Mouse (Mus musculus) cortical plate, adult 2 months (tissue): ENCODE results near the gene Lrp1. TPM values are rescaled to one million over a fixed set of nuclear protein-coding genes. Genes with fewer than 3 reads are reported as not detected.

Experiments used
- H3K27ac ChIP-seq: fragments of 200-500 bp; 2 replicates; pipeline ENCODE4 v1.5.1; 2012; ENCODE audit warnings: low read length, control low read depth, inconsistent platforms; ENCODE audit not compliant: insufficient read depth
- H3K4me1 ChIP-seq: fragments of 200-500 bp; 2 replicates; pipeline ENCODE4 v1.6.1; 2011; ENCODE audit warnings: low read length; ENCODE audit not compliant: control insufficient read depth, insufficient read depth
- H3K4me3 ChIP-seq: fragments of 200-500 bp; 2 replicates; pipeline ENCODE4 v1.5.1; 2011; ENCODE audit warnings: mild to moderate bottlenecking, low read length, control low read depth; ENCODE audit not compliant: insufficient read depth
- CTCF ChIP-seq: fragments of 200-500 bp; IDR thresholded peaks from 2 replicates; pipeline ENCODE4 v1.5.1; 2011; ENCODE audit warnings: mild to moderate bottlenecking, control low read depth, low read length; ENCODE audit not compliant: insufficient read depth; ENCODE audit errors: extremely low read depth
- POLR2A ChIP-seq: fragments of 200-500 bp; IDR thresholded peaks from 2 replicates; pipeline ENCODE4 v1.6.1; 2011; ENCODE audit warnings: mild to moderate bottlenecking, low read length, control low read depth; ENCODE audit not compliant: insufficient read depth; ENCODE audit errors: extremely low read depth
- polyA plus RNA-seq: library from polyadenylated mRNA; depleted of rRNA; stranded (reverse); fragments of >200 nt; gene quantifications from 2 replicates; pipeline ENCODE4 v1.2.3, GENCODE M21; 2012

Gene Lrp1
- polyA plus RNA-seq, 1 experiment = 294 TPM

DNA sequence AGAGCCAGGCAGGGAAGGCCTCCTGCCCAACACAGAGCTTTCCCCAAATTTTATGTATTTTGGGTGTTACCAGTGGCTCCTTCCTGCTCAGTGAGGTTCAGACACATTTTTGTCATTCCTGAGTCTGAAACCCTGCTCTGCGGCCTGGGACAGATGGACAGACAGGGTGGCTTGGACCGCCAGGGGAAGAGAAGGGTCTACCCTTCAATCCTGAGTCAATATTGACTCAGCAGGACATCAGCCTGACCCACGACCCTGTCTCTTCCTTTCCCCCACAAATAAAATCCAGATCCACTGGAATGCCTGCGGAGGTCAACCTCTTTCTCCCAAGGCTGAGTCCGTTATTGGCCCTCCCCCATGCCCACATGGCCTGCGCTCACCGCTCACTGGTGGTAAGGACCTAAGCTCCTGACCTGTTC is 4.7 kb downstream of the Lrp1 start:
- peak overlapping the region; percentile 20; the same call in 1 of the 2 replicates for H3K27ac ChIP-seq
- peaks cover 16% of the 10 kb centered on the region; the same call in 1 of the 2 replicates for H3K4me1 ChIP-seq
- no peak for TF ChIP-seq POLR2A
- no peak for TF ChIP-seq CTCF
- no peak overlapping the region for H3K4me3 ChIP-seq

DNA sequence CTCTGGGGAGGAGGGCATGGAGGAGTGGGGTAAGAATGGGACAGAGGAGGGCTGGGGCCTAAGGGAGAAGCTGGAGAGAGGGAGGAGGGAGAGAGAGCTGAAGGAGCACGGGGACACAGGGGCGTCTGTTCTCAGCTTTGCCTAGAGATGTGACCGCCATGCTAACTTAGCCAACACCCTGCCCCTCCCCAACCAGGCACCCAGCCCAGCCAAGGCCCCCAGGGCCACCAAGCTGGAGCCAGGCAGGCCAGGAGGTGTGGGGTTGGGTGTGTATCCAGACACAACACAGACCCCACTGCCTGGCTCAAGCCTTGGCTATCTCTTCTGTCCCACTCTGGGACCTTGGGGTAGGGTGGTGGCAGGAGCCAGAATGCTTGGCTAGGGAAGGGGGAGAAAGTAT is 5.4 kb downstream of the Lrp1 start:
- peaks cover 16% of the 10 kb centered on the region; the same call in 1 of the 2 replicates for H3K4me1 ChIP-seq
- TF ChIP-seq POLR2A = no peak
- no peak overlapping the region for H3K4me3 ChIP-seq
- peak overlapping the region; percentile 20 for H3K27ac ChIP-seq

DNA sequence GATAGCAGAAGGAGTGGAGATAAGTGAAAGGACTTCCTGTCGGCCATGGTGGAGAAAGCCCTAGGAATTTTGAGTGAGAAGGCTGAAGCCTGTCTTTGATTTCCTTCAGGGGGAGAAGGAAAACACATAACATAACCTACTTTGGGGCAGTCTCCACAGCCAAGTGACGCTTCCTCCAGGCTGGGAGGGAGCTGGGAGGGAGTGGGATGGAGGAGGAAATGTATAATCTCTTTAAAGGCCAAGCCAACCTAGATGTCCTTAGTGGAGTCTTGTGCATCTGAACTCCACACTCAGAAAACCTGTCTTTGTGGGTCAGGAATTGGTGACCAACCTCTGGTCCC is 5.9 kb downstream of the Lrp1 start:
- peak overlapping the region; percentile 20; the same call in 1 of the 2 replicates for H3K27ac ChIP-seq
- peaks cover 16% of the 10 kb centered on the region; the same call in 1 of the 2 replicates for H3K4me1 ChIP-seq
- H3K4me3 ChIP-seq = no peak overlapping the region
- TF ChIP-seq CTCF (no peak), POLR2A (no peak)

DNA sequence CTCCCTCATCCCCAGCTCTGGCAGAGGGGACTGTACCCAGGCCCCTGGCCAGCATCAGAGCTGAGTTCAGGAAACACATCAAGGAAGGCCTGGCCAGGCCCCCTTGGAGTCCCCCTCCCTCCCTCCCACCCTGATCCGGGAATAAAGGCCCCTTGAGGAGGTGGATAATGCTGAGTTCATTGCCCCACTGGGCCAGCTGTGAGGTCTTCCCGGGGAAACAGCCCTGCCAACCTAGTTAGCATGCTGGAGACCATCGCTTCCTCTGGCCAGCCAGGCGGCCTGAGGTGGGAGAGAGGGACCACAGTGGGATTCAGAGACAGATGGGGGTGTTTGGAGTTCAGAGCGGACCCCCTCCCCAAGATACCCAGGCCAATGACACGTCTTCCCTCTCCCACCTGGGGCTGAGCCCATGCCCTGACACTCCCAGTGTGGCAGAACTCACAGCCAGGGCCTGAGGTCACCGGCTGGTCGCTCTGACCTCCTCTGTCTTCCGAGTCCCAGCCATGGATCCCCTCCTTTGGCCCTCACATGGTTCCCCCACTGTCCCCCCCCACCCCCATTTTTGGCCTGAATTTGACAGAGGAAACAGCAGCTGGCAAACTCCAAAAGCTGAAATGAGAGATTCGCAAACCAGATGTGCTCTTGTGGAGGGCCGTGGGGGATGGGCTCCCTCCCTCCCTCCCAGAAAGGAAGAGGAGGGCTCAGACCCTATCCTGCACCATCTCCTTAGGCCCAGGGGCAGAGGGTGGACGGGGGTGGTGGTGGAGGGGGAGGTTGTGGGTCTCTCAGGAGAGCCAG is 6.5 kb downstream of the Lrp1 start:
- Histone ChIP-seq H3K4me3 (no peak overlapping the region), H3K27ac (no peak overlapping the region), H3K4me1 (peaks cover 16% of the 10 kb centered on the region; the same call in 1 of the 2 replicates)
- TF ChIP-seq CTCF = no peak
- TF ChIP-seq POLR2A = no peak

DNA sequence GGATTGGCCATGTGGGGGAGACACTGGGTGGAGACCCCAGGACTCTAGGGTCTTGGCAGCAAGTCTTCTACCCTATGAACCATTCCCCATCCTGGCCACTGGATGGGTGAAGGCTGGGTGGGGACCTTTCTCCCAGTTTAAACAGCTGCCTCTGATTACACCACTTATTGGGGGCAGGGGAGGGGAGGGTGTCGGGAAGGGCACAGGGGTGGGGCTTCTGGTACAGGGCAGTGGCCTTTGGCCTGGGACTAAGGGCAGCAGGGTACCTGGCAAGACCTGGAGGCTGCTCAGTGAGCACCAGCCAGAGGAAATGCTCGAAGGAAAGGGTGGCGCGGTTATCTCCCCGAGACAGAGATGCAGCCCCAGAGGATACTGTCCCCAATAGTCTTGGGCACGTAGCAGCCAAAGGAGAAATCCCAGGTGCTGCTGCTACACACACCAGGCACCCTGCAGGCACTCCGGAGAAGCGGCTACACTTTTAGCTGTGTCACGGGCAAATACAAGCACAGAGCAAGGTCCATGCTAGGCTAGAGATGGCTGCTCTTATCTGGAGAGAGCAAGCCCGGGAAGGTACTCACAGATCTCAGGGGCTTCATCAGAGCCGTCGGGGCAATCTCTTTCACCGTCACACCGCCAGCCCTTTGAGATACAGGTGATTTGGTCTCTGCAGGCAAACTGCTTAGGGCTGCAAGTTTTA is 8.7 kb downstream of the Lrp1 start:
- H3K4me3 ChIP-seq = no peak overlapping the region
- peaks cover 11% of the 10 kb centered on the region; the same call in 1 of the 2 replicates for H3K4me1 ChIP-seq
- TF ChIP-seq CTCF = no peak
- TF ChIP-seq POLR2A = no peak
- no peak overlapping the region for H3K27ac ChIP-seq

DNA sequence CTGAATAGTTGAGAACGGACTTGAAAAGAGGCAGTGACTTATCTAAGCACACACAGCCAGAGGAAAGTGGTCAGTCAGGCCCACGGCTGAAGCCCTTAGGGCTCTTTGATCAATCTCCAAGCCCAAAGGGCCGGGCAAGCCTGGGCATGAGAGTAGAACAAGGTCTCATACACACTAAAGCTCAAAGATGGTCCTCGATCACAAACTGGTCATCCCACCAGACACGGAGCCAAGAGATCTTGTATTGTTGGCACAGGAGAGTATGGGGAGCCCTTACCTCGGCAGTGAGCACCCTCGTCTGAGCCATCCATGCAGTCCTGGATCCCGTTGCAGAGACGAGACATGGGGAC is 10.9 kb downstream of the Lrp1 start:
- Histone ChIP-seq H3K4me1 (peaks cover 1% of the 10 kb centered on the region; the same call in 1 of the 2 replicates), H3K4me3 (no peak overlapping the region), H3K27ac (no peak overlapping the region)
- TF ChIP-seq CTCF (no peak), POLR2A (no peak)

DNA sequence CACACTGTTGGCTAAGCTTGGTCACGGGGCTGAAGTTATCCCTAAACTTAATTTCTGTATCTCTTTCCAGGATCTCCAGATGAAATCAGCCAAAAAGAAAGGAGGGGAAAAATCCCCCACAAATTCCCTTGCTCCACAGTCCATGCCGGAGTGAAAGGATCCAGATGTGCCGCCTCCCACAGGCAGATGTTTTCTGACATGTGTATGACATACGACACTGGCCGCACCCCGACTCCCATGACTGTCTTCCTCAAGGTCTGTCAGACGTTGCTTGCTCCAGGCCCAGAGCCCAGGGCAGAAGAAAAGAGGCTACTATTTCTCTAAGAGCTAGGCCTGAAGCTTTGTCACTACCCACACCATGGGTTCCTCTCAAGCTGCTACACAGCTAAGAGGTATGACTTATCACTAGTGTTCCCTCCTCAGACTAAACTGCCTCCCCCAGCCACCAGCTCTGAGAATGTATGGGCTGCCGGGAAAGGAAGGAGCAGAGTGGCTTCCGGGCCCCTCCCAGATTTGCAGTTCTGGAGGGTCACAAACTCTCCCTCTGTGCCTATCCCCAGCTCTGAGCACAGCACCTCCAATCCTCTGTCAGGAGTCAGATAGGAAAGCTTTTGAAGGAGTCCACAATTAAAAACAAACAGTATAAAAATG is 11.4 kb downstream of the Lrp1 start:
- no peak for TF ChIP-seq POLR2A
- peaks cover 1% of the 10 kb centered on the region; the same call in 1 of the 2 replicates for H3K4me1 ChIP-seq
- no peak overlapping the region for H3K27ac ChIP-seq
- no peak overlapping the region for H3K4me3 ChIP-seq

DNA sequence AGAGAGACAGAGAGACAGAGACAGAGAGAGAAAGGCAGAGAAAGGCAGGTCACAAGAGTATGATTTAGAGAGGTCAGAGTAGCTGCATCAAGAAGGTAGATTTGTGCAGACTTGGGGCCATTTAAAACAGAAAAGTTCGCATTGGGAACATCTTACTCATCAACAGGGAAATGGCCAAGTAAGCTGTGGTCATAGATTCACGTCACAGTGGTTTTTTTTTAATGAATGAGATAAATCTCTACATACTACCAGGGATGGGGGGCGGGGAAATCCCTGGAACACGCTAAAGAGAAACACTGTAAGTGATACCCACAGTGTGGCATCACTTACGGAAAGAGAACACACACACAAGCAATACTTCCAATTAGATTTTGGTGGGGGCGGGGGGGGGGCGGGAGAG is 13.9 kb downstream of the Lrp1 start:
- TF ChIP-seq POLR2A = no peak
- TF ChIP-seq CTCF = no peak
- Histone ChIP-seq H3K4me1 (peaks cover 2% of the 10 kb centered on the region; the same call in 1 of the 2 replicates), H3K4me3 (no peak overlapping the region), H3K27ac (no peak overlapping the region)

DNA sequence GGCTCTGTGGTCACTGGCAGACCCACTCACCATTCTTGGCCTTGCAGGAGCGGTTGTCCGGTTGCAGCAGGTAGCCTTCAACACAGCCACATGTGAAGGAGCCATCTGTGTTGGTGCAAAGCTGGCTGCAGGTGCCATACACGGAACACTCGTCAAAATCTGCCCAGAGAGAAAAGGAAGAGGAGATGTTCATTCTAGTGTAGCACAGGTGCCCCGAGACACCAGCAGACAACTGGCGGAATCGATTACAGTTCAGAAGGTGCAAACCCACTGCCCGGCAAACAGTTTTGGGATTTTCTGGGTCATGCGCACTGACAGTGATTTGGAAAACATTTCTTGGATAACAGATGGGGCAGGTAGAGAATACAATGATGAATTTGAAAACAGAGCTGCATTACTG is 15.2 kb downstream of the Lrp1 start:
- Histone ChIP-seq H3K27ac (no peak overlapping the region), H3K4me3 (no peak overlapping the region), H3K4me1 (peaks cover 2% of the 10 kb centered on the region; the same call in 1 of the 2 replicates)
- TF ChIP-seq CTCF (no peak), POLR2A (no peak)
